Mouse (Mus musculus) 3T3-L1 (cell line): ENCODE measurements around the gene Ccdc57.
A peak's percentile ranks its signal among the peaks of the same experiment; 100 is the strongest.
"Not testable (repeated sequence)": the region's sequence is repeated elsewhere in the genome, so short reads cannot be mapped to it uniquely, and the experiment has no call there.

Source experiments
- DNase-seq: peaks from one replicate; pipeline ENCODE4 v3.0.0-alpha.2; 2015; ENCODE audit warnings: low read depth, low spot score

The Ccdc57 gene

GRCm38 (mm10) chr11:120852083-120852935, 80.4 kb downstream of the Ccdc57 start:
- DNase-seq = no peak

- DNase-seq = no peak
Measured at GRCm38 (mm10) chr11:120851582-120851981, 81.1 kb downstream of the Ccdc57 start.

- DNase-seq = peak; percentile 65
Measured at GRCm38 (mm10) chr11:120851132-120851531, 81.5 kb downstream of the Ccdc57 start.

- peak; percentile 68 for DNase-seq
Measured at GRCm38 (mm10) chr11:120850331-120851030, 82.2 kb downstream of the Ccdc57 start.

GRCm38 (mm10) chr11:120846725-120847475, 85.8 kb downstream of the Ccdc57 start:
- DNase-seq = no peak

GRCm38 (mm10) chr11:120844329-120844728, 88.3 kb downstream of the Ccdc57 start:
- no peak for DNase-seq

- DNase-seq = no peak
Measured at GRCm38 (mm10) chr11:120833555-120834280, 99.0 kb downstream of the Ccdc57 start.

GRCm38 (mm10) chr11:120832962-120833361, 99.7 kb downstream of the Ccdc57 start:
- DNase-seq = not testable (repeated sequence)

- DNase-seq = no peak
Measured at GRCm38 (mm10) chr11:120831659-120832440, 100.8 kb downstream of the Ccdc57 start.

- no peak for DNase-seq
Measured at GRCm38 (mm10) chr11:120830686-120831085, 102.0 kb downstream of the Ccdc57 start.

GRCm38 (mm10) chr11:120829757-120830532, 102.7 kb downstream of the Ccdc57 start:
- no peak for DNase-seq

GRCm38 (mm10) chr11:120828416-120828815, 104.3 kb downstream of the Ccdc57 start:
- DNase-seq = no peak

GRCm38 (mm10) chr11:120826016-120826953, 106.4 kb downstream of the Ccdc57 start:
- DNase-seq = no peak

GRCm38 (mm10) chr11:120825289-120825863, 107.3 kb downstream of the Ccdc57 start:
- peak; percentile 38 for DNase-seq

- no peak for DNase-seq
Measured at GRCm38 (mm10) chr11:120824787-120825288, 107.8 kb downstream of the Ccdc57 start.

GRCm38 (mm10) chr11:120823956-120824786, 108.5 kb downstream of the Ccdc57 start, which contains the start of gene Fasn:
Gene Fasn (minus strand): TSS chr11:120824547.
- DNase-seq = peak; percentile 94

- no peak for DNase-seq
Measured at GRCm38 (mm10) chr11:120823551-120823947, 109.1 kb downstream of the Ccdc57 start.
